In the genomic region with DNA sequence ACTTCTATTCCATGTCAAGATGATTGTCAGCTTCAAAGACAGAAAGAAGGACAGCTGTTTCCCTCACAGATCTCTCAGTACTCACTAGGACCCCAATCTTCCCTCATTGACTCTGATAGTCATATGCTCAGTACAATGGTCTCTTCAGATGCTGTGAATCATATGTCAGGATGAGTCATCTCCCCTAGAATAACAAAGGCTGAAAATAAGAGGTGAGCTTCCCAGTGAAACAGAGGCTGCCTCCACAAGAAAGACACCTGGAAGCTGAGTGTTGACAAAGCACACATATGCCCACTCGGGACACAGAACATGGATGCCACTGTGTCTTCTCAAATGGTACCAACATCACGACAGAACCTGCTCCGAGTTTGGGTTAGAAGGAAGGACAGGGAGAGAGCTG, we compare ENCODE assay signal across 13 mouse cellular contexts.
"Had no signal": no experiment of that assay in that cellular context is flagged by ENCODE, and none has a peak within 500 bp of the region (broad histone marks: within the 10 kb centered on the region; RNA-seq: fewer than 3 reads in every experiment).

No protein-coding gene starts in this region.

- H3K36me3 ChIP-seq: limb, embryonic 10.5 days; liver, embryonic 15.5 days; midbrain, embryonic 15.5 days; neural tube, embryonic 12.5 days had no signal

- H3K9me3 ChIP-seq: limb, embryonic 10.5 days; liver, embryonic 15.5 days; midbrain, embryonic 15.5 days; neural tube, embryonic 12.5 days had no signal

- H3K4me3 ChIP-seq: limb, embryonic 10.5 days; liver, embryonic 15.5 days; megakaryocyte, embryonic 14.5 days; midbrain, embryonic 15.5 days; neural tube, embryonic 12.5 days had no signal

- DNase-seq: kidney, postnatal 25 days; lung, adult 2 months; lung, postnatal 36 days; retina, postnatal 1 day; right cerebral cortex, postnatal 4 days; spleen, adult 18-20 months; thymus, adult 18-20 months; thymus, postnatal 14 days had no signal

- H3K27ac ChIP-seq: limb, embryonic 10.5 days; liver, embryonic 15.5 days; midbrain, embryonic 15.5 days; neural tube, embryonic 12.5 days had no signal

- H3K27me3 ChIP-seq: liver, embryonic 15.5 days; midbrain, embryonic 15.5 days; neural tube, embryonic 12.5 days had no signal
